Mouse (Mus musculus): ENCODE data around the gene Prr5.

DNA sequence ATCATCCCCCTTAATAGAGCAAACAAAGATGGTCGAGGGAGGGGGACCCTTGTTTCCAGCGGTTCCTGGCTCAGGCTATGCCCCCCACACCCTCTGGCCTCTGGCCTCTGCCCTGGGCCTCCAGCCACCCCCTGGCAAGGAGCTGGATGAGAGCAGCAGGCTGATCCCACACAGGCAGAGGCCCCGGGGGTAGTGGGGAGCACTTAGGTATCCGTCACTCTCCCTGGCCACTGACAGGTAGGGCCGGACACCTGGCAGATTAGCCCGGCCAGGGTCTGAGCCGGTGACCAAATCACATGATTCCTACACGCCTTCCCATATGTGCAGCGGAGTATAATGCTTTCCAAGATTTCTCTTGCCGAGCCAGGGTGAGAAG is 5.7 kb upstream of the Prr5 start:
- TF ChIP-seq CTCF (IDR thresholded peaks at IDR 0.05; ENCODE audit: low read depth) (no peak), EP300 (optimal IDR thresholded peaks at IDR 0.05) (no peak)
